Mouse (Mus musculus) forebrain, embryonic 13.5 days (tissue): Measurements from ENCODE around the gene Gstm1. TPM values are rescaled to one million over a fixed set of nuclear protein-coding genes. Genes with fewer than 3 reads are reported as not detected.
A peak's percentile ranks its signal among the peaks of the same experiment; 100 is the strongest.
"Not testable (repeated sequence)": the region's sequence is repeated elsewhere in the genome, so short reads cannot be mapped to it uniquely, and the experiment has no call there.

ENCODE experiments used
- ATAC-seq: fragments of 200-750 bp; cut with Nextera tagmentation; 2 replicates; pipeline ENCODE4 v1.8.0; 2017
- H3K27ac ChIP-seq: fragments of 300-500 bp; sonication (generic); 2 replicates; pipeline ENCODE4 v1.5.1; 2015; ENCODE audit warnings: inconsistent platforms, mild to moderate bottlenecking, moderate library complexity
- H3K27me3 ChIP-seq: fragments of 300-500 bp; sonication (generic); 2 replicates; pipeline ENCODE4 v1.6.1; 2015; ENCODE audit warnings: mild to moderate bottlenecking, inconsistent platforms
- H3K36me3 ChIP-seq: fragments of 300-500 bp; sonication (generic); 2 replicates; pipeline ENCODE4 v1.6.1; 2015; ENCODE audit warnings: mild to moderate bottlenecking, inconsistent platforms; ENCODE audit not compliant: poor library complexity, severe bottlenecking
- H3K4me1 ChIP-seq: fragments of 300-500 bp; sonication (generic); 2 replicates; pipeline ENCODE4 v1.6.1; 2015; ENCODE audit warnings: inconsistent platforms
- H3K4me2 ChIP-seq: fragments of 300-500 bp; sonication (generic); 2 replicates; pipeline ENCODE4 v1.6.1; 2015; ENCODE audit warnings: inconsistent platforms, mild to moderate bottlenecking, moderate library complexity
- H3K4me3 ChIP-seq: fragments of 300-500 bp; sonication (generic); 2 replicates; pipeline ENCODE4 v1.5.1; 2015; ENCODE audit warnings: mild to moderate bottlenecking, inconsistent platforms
- H3K9ac ChIP-seq: fragments of 300-500 bp; sonication (generic); 2 replicates; pipeline ENCODE4 v1.6.1; 2015; ENCODE audit warnings: mild to moderate bottlenecking, inconsistent platforms
- H3K9me3 ChIP-seq: fragments of 300-500 bp; sonication (generic); replicated peaks from 2 replicates; pipeline ENCODE4 v1.6.1; 2016; ENCODE audit warnings: inconsistent platforms
- WGBS: fragments of 180-500 bp; shearing (Covaris S2); methylation state at CpG from one replicate; pipeline ENCODE4 v1.1.7; 2015; 5-methylcytosine and 5-hydroxymethylcytosine counted together
- polyA plus RNA-seq: library from polyadenylated mRNA; unstranded; fragments of >200 nt; fragmentation: Nextera tagmentation; extraction: Ambion mirVana; gene quantifications from 2 replicates; pipeline ENCODE4 v1.2.1, GENCODE M21; 2015

The Gstm1 gene
- polyA plus RNA-seq, 1 experiment from 2014 or later = 28.4 TPM

DNA sequence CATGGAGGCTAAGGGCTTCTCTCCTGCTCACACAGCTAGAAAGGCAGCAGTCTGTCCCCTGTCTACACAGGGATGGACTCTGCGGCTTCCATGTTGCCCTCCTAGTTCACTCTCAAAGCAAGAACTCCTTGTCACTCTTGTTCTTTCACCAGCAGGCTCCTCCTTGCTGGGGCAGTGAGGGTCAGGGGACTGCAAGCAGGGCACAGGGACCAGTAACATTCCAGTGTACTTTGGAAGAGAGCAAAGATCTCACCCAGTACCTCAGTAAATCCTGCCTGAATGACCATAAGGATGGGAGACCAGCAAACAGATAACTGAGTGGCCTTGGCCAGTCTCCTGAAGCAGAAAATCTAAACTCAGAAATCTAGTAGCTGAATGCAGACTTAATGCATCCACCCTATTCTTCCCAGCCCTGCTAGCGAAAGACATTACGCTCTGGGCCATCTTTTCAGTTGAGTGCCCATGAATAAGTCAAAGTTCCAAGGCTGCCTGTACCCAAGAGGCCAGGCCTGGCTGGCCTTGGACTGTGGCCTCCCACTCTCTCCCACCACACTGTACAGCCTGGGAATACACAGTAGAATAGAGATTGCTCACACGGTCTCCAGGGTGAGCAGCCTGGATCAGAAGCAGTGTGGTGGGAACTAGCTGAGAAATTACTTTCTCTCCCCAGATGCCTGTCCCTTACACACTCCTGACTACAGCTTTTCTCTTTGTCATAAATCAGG lies 11.0 kb upstream of the Gstm1 start:
- Histone ChIP-seq H3K4me1 (no peaks in the 10 kb centered on the region), H3K4me2 (no peak overlapping the region), H3K27me3 (no peaks in the 10 kb centered on the region), H3K36me3 (no peaks in the 10 kb centered on the region), H3K4me3 (no peak overlapping the region), H3K9me3 (no peaks in the 10 kb centered on the region), H3K9ac (no peak overlapping the region), H3K27ac (no peak overlapping the region)
- WGBS = 60% methylated on average over 4 of the region's 4 CpGs
- no peak for ATAC-seq

DNA sequence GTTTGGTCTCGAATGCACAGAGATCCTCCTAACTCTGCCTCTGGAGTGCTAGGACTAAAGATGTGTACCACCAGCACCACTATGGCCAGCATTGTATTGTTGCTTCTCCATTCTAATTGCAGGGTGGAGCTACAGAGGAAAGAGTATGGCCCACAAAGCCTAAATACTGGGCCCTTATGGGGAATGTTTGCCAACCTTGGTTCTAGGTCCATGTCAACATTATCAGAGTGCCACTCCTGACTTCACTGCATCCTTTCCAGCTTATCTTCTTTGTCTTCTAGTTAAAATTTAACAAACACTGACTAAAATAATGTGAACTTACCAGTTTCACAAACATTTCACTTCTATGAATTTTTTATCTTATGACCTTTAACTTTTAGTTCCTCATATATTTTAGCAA lies 8.8 kb upstream of the Gstm1 start:
- H3K27ac ChIP-seq = no peak overlapping the region
- H3K9me3 ChIP-seq = no peaks in the 10 kb centered on the region
- 68% methylated on average over 1 of the region's 1 CpGs for WGBS
- no peaks in the 10 kb centered on the region for H3K4me1 ChIP-seq
- no peak overlapping the region for H3K4me3 ChIP-seq
- H3K4me2 ChIP-seq = no peak overlapping the region
- no peak overlapping the region for H3K9ac ChIP-seq
- no peaks in the 10 kb centered on the region for H3K27me3 ChIP-seq
- no peaks in the 10 kb centered on the region for H3K36me3 ChIP-seq
- no peak for ATAC-seq

DNA sequence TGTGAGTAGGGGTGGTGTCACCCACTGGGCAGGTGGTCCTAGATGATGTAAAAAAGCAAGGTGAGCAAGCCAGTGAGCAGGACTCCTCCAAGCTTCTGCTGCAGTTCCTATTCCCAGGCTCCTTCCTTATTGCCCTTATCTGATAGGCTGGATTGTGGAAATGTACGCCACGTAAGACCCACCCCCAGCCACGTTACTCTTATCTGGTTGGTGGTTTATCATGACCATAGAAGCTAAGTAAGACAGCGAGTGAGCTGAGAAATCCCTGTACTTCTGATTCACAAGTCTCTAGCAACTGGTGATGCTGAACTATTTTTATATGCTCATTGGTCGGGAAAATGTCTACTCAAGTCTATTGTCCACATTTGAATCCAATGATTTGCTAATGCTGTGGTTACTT lies 8.3 kb upstream of the Gstm1 start:
- no peak for ATAC-seq
- Histone ChIP-seq H3K4me1 (no peaks in the 10 kb centered on the region), H3K9ac (no peak overlapping the region), H3K4me3 (no peak overlapping the region), H3K36me3 (no peaks in the 10 kb centered on the region), H3K4me2 (no peak overlapping the region), H3K27ac (no peak overlapping the region), H3K9me3 (no peaks in the 10 kb centered on the region), H3K27me3 (no peaks in the 10 kb centered on the region)
- 86% methylated on average over 5 of the region's 5 CpGs for WGBS

DNA sequence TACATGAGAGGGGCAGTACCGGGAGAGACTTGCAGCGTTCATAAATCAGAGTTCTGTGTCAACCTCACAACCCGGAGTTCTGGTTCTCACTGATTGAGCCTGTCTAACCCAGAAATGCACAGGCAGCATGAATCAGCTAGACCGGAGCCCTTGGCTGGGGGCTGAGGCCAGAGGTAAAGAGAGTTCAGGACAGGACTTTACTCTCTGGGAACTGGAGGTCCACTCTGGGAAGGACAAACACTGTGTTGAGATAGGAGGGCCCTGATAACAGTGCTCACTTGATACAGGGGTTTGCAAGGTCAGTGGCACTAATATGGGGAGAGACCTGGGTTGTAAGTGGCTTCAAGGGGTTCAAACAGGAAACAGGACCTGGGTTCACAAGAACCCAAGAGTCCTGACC lies 7.5 kb upstream of the Gstm1 start:
- H3K4me3 ChIP-seq = no peak overlapping the region
- no peak overlapping the region for H3K4me2 ChIP-seq
- WGBS = 84% methylated on average over 4 of the region's 4 CpGs
- H3K36me3 ChIP-seq = no peaks in the 10 kb centered on the region
- H3K27ac ChIP-seq = no peak overlapping the region
- H3K9me3 ChIP-seq = no peaks in the 10 kb centered on the region
- no peaks in the 10 kb centered on the region for H3K27me3 ChIP-seq
- no peaks in the 10 kb centered on the region for H3K4me1 ChIP-seq
- ATAC-seq = no peak
- no peak overlapping the region for H3K9ac ChIP-seq

DNA sequence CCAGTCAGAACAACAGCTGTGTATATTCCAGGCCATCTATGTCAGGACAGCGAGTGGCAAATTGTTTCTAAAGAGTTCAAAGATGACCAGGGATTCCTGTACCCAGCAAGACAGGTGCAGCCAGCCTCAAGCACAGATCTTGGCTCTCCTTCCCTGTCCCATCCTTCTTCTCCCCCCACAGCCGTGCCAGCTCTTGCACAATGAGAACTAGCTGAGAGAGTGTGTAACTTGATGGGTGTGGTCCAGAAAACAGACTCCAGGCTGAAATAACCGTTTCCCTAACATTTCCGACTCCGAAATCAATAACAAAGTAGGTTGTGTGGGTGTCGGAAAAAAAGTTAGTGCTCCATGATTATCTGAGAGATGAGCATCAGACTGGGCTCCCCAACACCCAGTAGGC lies 4.9 kb upstream of the Gstm1 start:
- Histone ChIP-seq H3K9me3 (no peaks in the 10 kb centered on the region), H3K4me3 (no peak overlapping the region), H3K4me2 (no peak overlapping the region), H3K27me3 (no peaks in the 10 kb centered on the region), H3K36me3 (no peaks in the 10 kb centered on the region), H3K9ac (no peak overlapping the region), H3K4me1 (peaks cover 8% of the 10 kb centered on the region; the same call in 1 of the 2 replicates), H3K27ac (no peak overlapping the region)
- ATAC-seq = no peak
- WGBS = 80% methylated on average over 6 of the region's 6 CpGs

DNA sequence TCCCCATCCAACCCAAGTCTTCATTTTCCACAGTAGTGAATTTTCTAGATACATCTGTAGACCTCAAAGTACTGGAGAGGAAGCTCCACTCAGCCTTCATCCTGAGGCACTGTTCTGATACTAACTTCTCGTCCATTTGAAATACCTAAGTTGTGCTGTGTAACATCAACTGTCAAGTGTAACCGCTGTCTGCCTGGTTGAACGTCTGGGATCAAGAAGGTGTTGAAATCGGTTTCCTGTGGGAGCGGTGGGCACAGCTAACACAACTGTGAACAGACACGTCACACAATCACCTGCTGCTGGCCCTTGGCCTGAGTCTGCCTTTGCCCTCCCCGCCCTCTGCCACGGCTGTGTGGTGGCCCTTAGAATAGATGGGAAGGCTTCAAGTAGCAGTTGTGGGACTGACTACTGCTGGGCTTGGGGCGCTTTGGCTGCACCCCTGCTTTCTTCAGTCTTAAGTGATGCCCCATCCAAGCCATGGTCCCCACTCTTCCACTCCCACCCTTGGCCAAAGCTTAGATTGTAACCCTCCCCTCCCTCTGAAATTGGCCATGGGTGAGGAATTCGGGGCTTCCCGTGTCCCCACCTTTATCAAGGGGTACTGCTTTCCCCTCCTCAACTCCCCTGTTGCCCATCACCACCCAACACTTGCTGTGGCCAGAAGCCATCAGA lies 2.7 kb upstream of the Gstm1 start:
- not testable (repeated sequence) for H3K27ac ChIP-seq, H3K9ac ChIP-seq, H3K4me2 ChIP-seq, H3K9me3 ChIP-seq, H3K27me3 ChIP-seq, ATAC-seq, H3K36me3 ChIP-seq, H3K4me3 ChIP-seq
- H3K4me1 ChIP-seq = peaks cover 15% of the 10 kb centered on the region
- 92% methylated on average over 11 of the region's 11 CpGs for WGBS

DNA sequence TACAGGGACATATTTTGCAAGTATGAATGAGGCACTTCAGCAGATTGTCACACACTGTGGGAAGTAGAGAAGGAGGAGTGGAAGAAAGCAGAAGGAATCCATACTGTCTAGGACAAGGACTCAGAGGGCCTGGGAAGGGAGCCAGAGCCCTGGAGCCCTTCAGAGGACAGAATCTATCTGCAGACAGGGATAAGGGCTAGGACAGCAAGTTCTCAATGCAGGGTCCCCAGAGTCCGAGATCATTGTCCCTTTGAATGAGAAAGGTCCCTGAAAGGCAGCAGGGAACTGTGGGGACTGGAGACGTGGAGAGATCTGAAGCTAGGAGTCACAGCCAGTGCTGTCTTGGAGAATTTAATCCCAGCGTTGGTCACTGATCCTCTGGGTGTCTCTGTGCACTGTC lies 1.5 kb upstream of the Gstm1 start:
- not testable (repeated sequence) for H3K27ac ChIP-seq, ATAC-seq, H3K4me3 ChIP-seq, H3K4me2 ChIP-seq, H3K9me3 ChIP-seq, H3K27me3 ChIP-seq, H3K9ac ChIP-seq, H3K36me3 ChIP-seq
- H3K4me1 ChIP-seq = peaks cover 15% of the 10 kb centered on the region
- 64% methylated on average over 3 of the region's 3 CpGs for WGBS

DNA sequence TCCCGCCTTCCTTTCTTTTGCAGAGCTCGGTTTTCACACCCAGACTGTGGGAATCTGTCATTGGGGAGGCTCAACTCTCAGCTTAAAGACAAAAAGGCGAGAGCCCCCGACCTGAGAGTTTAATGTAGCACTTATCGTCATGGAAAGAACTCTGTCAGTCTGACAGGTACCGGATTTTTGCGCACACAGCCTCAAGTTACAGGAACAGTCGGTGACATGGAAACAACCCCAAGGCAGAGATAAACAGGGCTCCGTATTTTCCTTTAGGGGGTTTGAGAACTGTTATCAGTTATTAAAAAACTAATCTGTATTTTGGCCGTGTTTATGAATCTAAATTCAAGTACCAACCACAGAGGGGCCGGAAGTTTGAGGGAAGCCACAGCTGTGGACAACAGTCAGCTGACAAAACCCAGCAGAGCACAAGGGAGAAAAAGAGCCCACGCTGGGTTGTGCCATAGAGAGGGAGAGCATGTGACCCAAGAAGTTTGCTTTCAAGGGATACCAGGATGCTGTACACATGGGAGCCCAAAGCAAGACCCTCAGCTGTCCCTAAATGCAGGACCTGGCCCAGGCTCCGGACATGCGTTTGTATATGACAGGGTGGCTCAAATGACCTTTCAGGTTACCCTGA lies 532 bp upstream of the Gstm1 start:
- peak overlapping the region; percentile 19; the same call in 1 of the 2 replicates for H3K27ac ChIP-seq
- ATAC-seq = peak; percentile 17; the same call in 1 of the 2 replicates
- peaks cover 15% of the 10 kb centered on the region for H3K4me1 ChIP-seq
- no peaks in the 10 kb centered on the region for H3K36me3 ChIP-seq
- peak overlapping the region; percentile 82 for H3K4me2 ChIP-seq
- H3K9ac ChIP-seq = peak overlapping the region; percentile 58
- 30% methylated on average over 14 of the region's 14 CpGs for WGBS
- H3K9me3 ChIP-seq = no peaks in the 10 kb centered on the region
- H3K27me3 ChIP-seq = no peaks in the 10 kb centered on the region
- peak overlapping the region; percentile 42 for H3K4me3 ChIP-seq

DNA sequence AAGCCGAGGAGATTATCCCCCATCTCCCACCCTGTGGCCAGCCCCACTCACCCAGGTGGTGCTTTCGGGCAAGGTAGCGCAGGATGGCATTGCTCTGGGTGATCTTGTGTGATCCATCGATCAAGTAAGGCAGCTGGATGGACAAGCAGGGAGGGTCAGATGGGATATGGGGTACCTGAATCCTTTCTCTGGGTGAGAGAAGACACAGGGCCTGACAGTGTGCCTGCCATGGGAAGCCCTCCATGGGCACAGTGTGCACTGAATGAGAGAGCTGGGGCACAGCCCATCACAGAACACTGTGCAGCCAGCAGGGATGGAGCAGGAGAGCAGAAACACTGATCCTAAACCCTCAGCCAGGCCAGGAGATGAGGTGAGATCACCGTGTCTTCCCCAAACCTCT lies 1.3 kb downstream of the Gstm1 start:
- Histone ChIP-seq H3K9ac (peak overlapping the region; percentile 8; the same call in 1 of the 2 replicates), H3K4me1 (peaks cover 17% of the 10 kb centered on the region), H3K4me2 (peak overlapping the region; percentile 82; the same call in 1 of the 2 replicates)
- not testable (repeated sequence) for H3K4me3 ChIP-seq, H3K27ac ChIP-seq, ATAC-seq, H3K9me3 ChIP-seq, H3K27me3 ChIP-seq, H3K36me3 ChIP-seq
- WGBS = 94% methylated on average over 5 of the region's 5 CpGs

DNA sequence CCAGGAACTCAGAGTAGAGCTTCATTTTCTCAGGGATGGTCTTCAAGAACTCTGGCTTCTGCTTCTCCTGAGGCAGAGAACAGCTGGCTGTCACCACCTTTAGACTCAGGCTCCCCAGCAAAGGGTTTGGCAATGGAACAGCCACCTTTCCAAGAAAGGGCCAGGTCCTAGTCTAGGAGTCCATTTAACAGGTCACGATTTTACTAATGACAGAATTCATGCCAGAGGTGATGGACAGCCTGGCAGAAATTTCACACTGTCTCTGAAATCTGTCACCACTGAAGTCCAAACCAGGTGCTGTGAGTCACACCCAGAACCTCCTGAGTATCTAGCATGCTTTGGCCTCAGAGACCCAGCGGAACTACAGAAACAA lies 2.8 kb downstream of the Gstm1 start:
- Histone ChIP-seq H3K9me3 (no peaks in the 10 kb centered on the region), H3K27ac (no peak overlapping the region), H3K4me1 (peaks cover 24% of the 10 kb centered on the region), H3K9ac (no peak overlapping the region), H3K4me3 (no peak overlapping the region), H3K36me3 (no peaks in the 10 kb centered on the region), H3K4me2 (no peak overlapping the region), H3K27me3 (no peaks in the 10 kb centered on the region)
- WGBS = 94% methylated on average over 2 of the region's 2 CpGs
- ATAC-seq = no peak

DNA sequence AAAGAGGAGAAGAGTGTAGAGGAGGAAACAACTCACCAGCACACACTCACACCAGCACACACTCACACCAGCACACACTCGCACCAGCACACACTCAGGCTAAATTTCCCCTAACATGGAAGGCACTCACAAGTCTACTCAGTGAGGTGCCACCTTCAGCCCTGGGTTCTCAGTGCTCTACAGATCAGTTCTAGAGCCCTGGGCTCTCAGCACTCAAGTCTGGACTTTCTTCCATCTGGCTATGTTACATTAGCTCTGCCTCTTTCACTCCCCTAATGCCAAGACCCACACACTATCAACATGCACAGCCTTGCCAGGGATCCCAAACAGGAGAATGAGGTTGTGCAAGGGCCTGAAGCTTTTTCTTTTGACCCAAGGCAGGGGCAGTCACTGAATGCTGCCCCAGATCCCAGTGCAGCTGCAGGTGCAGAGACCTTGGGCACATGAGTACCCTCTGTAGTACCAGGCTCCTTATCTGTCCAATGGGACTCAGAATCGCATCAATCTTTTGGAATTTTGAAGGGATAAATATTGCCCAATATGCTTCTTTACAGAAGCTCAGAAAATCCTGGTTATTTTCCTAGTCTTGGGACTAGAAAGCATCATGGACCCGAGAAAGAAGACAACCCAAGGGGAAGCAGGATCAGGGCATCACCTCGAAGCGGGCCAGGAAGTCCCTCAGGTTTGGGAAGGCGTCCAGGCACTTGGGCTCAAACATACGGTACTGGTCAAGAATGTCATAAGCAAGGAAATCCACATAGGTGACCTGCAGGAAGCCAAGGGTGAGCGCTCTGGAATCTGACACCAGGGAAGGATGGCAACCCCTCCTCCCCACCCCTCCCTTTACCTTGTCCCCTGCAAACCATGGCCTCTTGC lies 3.4 kb downstream of the Gstm1 start:
- H3K27ac ChIP-seq = no peak overlapping the region
- ATAC-seq = no peak
- H3K27me3 ChIP-seq = no peaks in the 10 kb centered on the region
- no peak overlapping the region for H3K4me2 ChIP-seq
- H3K4me1 ChIP-seq = peaks cover 24% of the 10 kb centered on the region
- H3K9ac ChIP-seq = no peak overlapping the region
- H3K4me3 ChIP-seq = no peak overlapping the region
- no peaks in the 10 kb centered on the region for H3K9me3 ChIP-seq
- 85% methylated on average over 8 of the region's 8 CpGs for WGBS
- no peaks in the 10 kb centered on the region for H3K36me3 ChIP-seq
